Mouse (Mus musculus) lung, postnatal 0 days (tissue): Measurements from ENCODE around the gene Nol4l. TPM values are rescaled to one million over a fixed set of nuclear protein-coding genes. Genes with fewer than 3 reads are reported as not detected.

ENCODE experiments used
- ATAC-seq: fragments of 200-750 bp; cut with Nextera tagmentation; 2 replicates; pipeline ENCODE4 v1.8.0; 2017; ENCODE audit warnings: moderate library complexity
- DNase-seq: peaks from one replicate; pipeline ENCODE4 v3.0.0-alpha.2; 2016; ENCODE audit warnings: low spot score
- H3K27ac ChIP-seq: fragments of 300-500 bp; sonication (generic); 2 replicates; pipeline ENCODE4 v1.5.1; 2014; ENCODE audit warnings: antibody characterized with exemption, mild to moderate bottlenecking, low read length, mixed read lengths
- H3K27me3 ChIP-seq: fragments of 300-500 bp; sonication (generic); replicated peaks from 2 replicates; pipeline ENCODE4 v1.6.1; 2014; ENCODE audit warnings: low read length, mixed read lengths; ENCODE audit not compliant: insufficient read depth
- H3K36me3 ChIP-seq: fragments of 300-500 bp; sonication (generic); 2 replicates; pipeline ENCODE4 v1.6.1; 2014; ENCODE audit warnings: low read length, mixed read lengths; ENCODE audit not compliant: insufficient read depth
- H3K4me1 ChIP-seq: fragments of 300-500 bp; sonication (generic); 2 replicates; pipeline ENCODE4 v1.6.1; 2014; ENCODE audit warnings: antibody characterized with exemption, low read depth, low read length, mixed read lengths; ENCODE audit not compliant: insufficient read depth
- H3K4me2 ChIP-seq: fragments of 300-500 bp; sonication (generic); replicated peaks from 2 replicates; pipeline ENCODE4 v1.6.1; 2014; ENCODE audit warnings: low read depth, mild to moderate bottlenecking, low read length, moderate library complexity, mixed read lengths
- H3K4me3 ChIP-seq: fragments of 300-500 bp; sonication (generic); 2 replicates; pipeline ENCODE4 v1.5.1; 2014; ENCODE audit warnings: low read depth, low read length
- H3K9ac ChIP-seq: fragments of 300-500 bp; sonication (generic); replicated peaks from 2 replicates; pipeline ENCODE4 v1.6.1; 2014; ENCODE audit warnings: low read depth, mild to moderate bottlenecking
- H3K9me3 ChIP-seq: fragments of 300-500 bp; sonication (generic); 2 replicates; pipeline ENCODE4 v1.6.1; 2016; ENCODE audit warnings: low read length, mixed read lengths
- CTCF ChIP-seq: IDR thresholded peaks from 2 replicates; pipeline ENCODE4 v1.5.1; 2016; ENCODE audit warnings: antibody characterized with exemption, mild to moderate bottlenecking
- EP300 ChIP-seq: IDR thresholded peaks from 2 replicates; pipeline ENCODE4 v1.6.1; 2016; ENCODE audit warnings: antibody characterized with exemption, mild to moderate bottlenecking, control low read depth
- WGBS: fragments of 180-500 bp; shearing (Covaris S2); extraction: QIAGEN DNeasy Blood & Tissue Kit; methylation state at CpG from one replicate; pipeline ENCODE4 v1.1.7; 2014; 5-methylcytosine and 5-hydroxymethylcytosine counted together
- polyA plus RNA-seq: library from polyadenylated mRNA; unstranded; fragments of >200 nt; fragmentation: Nextera tagmentation; extraction: Ambion mirVana; gene quantifications from 2 replicates; pipeline ENCODE4 v1.2.1, GENCODE M21; 2015

Gene Nol4l
- polyA plus RNA-seq, 1 experiment from 2014 or later: 8.3 TPM

DNA sequence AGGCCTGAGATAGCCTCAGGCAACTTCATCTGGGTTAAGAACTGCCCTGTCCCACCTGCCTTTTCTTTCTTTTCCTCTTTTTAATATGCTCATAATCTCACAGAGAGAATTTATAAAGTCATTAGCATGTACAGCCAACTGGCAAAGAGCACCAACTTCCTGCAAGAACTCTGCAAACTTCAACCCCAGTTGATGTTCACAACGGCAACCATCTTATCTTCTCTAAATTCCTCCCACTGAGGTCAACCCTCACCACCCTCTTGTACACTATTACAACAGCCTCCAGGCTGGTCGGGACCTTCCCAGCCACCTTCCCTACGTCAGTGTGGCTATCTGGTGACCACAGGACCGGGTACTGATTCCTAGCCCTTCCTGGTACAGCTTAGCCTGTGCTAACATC lies 27.5 kb upstream of the Nol4l start:
- no peaks in the 10 kb centered on the region for H3K9me3 ChIP-seq
- DNase-seq (no peak), ATAC-seq (no peak)
- H3K4me3 ChIP-seq: no peak overlapping the region
- no peak overlapping the region for H3K27ac ChIP-seq
- no peak overlapping the region for H3K9ac ChIP-seq
- H3K4me1 ChIP-seq: peaks cover 13% of the 10 kb centered on the region
- H3K36me3 ChIP-seq: no peaks in the 10 kb centered on the region
- H3K4me2 ChIP-seq: no peak overlapping the region
- no peaks in the 10 kb centered on the region for H3K27me3 ChIP-seq
- 54% methylated on average over 4 of the region's 4 CpGs for WGBS
- no peak for TF ChIP-seq CTCF
- TF ChIP-seq EP300: no peak

DNA sequence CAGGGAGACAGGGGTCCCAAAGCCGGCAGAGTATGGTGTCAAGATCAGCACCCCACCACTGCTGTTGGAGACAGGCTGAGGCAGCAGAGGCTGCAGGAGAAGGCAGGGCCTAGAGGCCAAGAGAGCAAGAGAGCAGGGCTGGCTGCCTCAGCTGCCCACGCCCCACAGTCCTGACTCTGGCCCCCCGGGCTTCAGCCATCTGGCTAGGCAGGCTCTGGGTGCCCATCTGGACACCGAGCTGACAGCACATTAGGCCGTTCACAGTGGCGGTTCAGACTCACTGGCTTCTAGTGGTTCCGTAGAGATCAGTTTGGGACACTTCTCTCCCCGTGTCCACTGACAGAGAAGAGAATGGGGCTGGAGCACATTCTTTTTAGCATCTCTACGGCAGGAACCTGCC lies 26.4 kb upstream of the Nol4l start:
- Histone ChIP-seq H3K9ac (no peak overlapping the region), H3K9me3 (no peaks in the 10 kb centered on the region), H3K27me3 (no peaks in the 10 kb centered on the region), H3K4me2 (no peak overlapping the region), H3K27ac (no peak overlapping the region), H3K36me3 (no peaks in the 10 kb centered on the region), H3K4me1 (peaks cover 8% of the 10 kb centered on the region), H3K4me3 (no peak overlapping the region)
- DNase-seq: no peak
- ATAC-seq: no peak
- 37% methylated on average over 9 of the region's 9 CpGs for WGBS
- TF ChIP-seq EP300 (no peak), CTCF (no peak)

GRCm38 (mm10) chr2:153554543-153554942 lies 24.8 kb upstream of the Nol4l start:
- Histone ChIP-seq H3K9ac (no peak overlapping the region), H3K4me2 (no peak overlapping the region), H3K27ac (no peak overlapping the region), H3K9me3 (no peaks in the 10 kb centered on the region), H3K27me3 (no peaks in the 10 kb centered on the region), H3K36me3 (no peaks in the 10 kb centered on the region), H3K4me1 (no peaks in the 10 kb centered on the region), H3K4me3 (no peak overlapping the region)
- ATAC-seq: no peak
- 79% methylated on average over 7 of the region's 7 CpGs for WGBS
- no peak for DNase-seq
- TF ChIP-seq EP300 (no peak), CTCF (no peak)

- ATAC-seq: no peak
- Histone ChIP-seq H3K27ac (no peak overlapping the region), H3K9ac (no peak overlapping the region), H3K27me3 (no peaks in the 10 kb centered on the region), H3K36me3 (no peaks in the 10 kb centered on the region), H3K4me3 (no peak overlapping the region), H3K4me1 (no peaks in the 10 kb centered on the region), H3K9me3 (no peaks in the 10 kb centered on the region), H3K4me2 (no peak overlapping the region)
- no peak for DNase-seq
- 55% methylated on average over 8 of the region's 8 CpGs for WGBS
- TF ChIP-seq EP300 (no peak), CTCF (no peak)
Measured at GRCm38 (mm10) chr2:153549486-153549885, 19.7 kb upstream of the Nol4l start.

DNA sequence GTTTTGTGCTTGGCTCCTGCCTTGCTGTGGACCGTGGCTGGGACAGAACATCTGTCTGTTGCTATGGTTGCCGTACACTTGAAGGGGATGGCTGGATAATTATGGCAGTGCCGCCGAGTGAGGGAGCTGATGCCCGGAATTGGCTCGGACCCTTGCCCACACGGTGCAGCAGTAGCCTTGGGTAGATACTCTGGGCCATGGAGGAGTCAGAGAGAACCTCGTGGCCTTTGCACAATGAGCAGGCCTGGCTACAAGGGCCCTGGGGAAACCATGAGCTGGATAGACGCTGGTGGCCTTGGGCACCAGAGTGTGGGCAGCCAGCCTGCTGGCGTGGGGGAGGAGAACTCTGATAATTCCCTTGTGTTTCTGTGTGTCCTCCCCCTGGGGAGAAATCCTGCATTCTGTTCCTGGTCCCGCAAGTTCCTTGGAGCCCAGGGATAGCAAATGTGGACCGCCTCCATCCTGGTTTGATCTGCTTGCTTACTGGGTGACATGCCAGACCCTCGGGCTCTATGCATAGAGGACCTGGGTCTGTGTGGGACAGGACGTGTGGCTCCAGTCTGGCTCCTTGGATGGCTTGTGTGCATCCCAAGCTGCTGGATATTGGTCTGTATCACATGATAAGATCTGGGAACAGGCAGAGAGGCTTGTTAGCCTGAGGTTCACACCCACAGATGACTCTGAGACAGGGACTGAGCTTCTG lies 18.6 kb upstream of the Nol4l start:
- H3K36me3 ChIP-seq: no peaks in the 10 kb centered on the region
- H3K9me3 ChIP-seq: no peaks in the 10 kb centered on the region
- no peak overlapping the region for H3K9ac ChIP-seq
- no peak overlapping the region for H3K4me2 ChIP-seq
- DNase-seq (no peak), ATAC-seq (no peak)
- H3K4me1 ChIP-seq: no peaks in the 10 kb centered on the region
- no peak for TF ChIP-seq CTCF
- H3K4me3 ChIP-seq: no peak overlapping the region
- WGBS: 26% methylated on average over 14 of the region's 14 CpGs
- no peak overlapping the region for H3K27ac ChIP-seq
- H3K27me3 ChIP-seq: no peaks in the 10 kb centered on the region

DNA sequence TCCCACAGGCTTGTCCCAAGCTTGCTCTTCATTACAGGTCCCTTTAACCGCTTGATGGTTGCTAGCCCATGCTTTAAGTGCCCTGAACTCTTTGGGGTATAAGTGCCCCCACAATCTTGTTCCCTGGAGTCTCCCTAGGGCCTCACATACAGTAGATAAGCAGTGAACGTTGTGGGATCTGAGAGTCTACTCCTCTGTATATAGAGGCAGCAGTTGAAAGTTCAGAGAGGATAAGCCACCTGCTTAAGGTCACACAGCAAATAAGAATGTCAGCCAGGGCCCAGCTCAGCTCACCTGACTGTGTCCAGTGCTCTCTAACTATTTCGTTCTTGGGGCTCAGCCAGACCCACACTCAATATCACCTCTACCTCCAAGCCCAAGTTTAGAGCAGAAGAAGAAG lies 17.9 kb upstream of the Nol4l start:
- Histone ChIP-seq H3K27ac (no peak overlapping the region), H3K4me3 (no peak overlapping the region), H3K4me1 (no peaks in the 10 kb centered on the region), H3K36me3 (no peaks in the 10 kb centered on the region), H3K27me3 (no peaks in the 10 kb centered on the region), H3K9ac (no peak overlapping the region), H3K9me3 (no peaks in the 10 kb centered on the region), H3K4me2 (no peak overlapping the region)
- WGBS: 57% methylated on average over 3 of the region's 3 CpGs
- no peak for DNase-seq
- no peak for ATAC-seq
- no peak for TF ChIP-seq EP300
- TF ChIP-seq CTCF: no peak

GRCm38 (mm10) chr2:153546972-153547371 lies 17.2 kb upstream of the Nol4l start:
- Histone ChIP-seq H3K4me1 (no peaks in the 10 kb centered on the region), H3K27ac (no peak overlapping the region), H3K9ac (no peak overlapping the region), H3K4me3 (no peak overlapping the region), H3K27me3 (no peaks in the 10 kb centered on the region), H3K9me3 (no peaks in the 10 kb centered on the region), H3K4me2 (no peak overlapping the region), H3K36me3 (no peaks in the 10 kb centered on the region)
- WGBS: 55% methylated on average over 3 of the region's 4 CpGs
- TF ChIP-seq EP300 (no peak), CTCF (no peak)
- no peak for ATAC-seq
- DNase-seq: no peak
